Mouse (Mus musculus) stomach, embryonic 14.5 days (tissue): ENCODE data around the gene Manf. TPM values are rescaled to one million over a fixed set of nuclear protein-coding genes. Genes with fewer than 3 reads are reported as not detected.

Source experiments
- ATAC-seq: fragments of 200-750 bp; cut with Nextera tagmentation; 2 replicates; pipeline ENCODE4 v1.8.0; 2017; ENCODE audit warnings: low read depth, moderate TSS enrichment; ENCODE audit not compliant: insufficient number of reproducible peaks, insufficient read depth, low FRiP score
- H3K27ac ChIP-seq: fragments of 300-500 bp; sonication (generic); 2 replicates; pipeline ENCODE4 v1.5.1; 2014; ENCODE audit warnings: mild to moderate bottlenecking, low read length, moderate library complexity, mixed read lengths
- H3K27me3 ChIP-seq: fragments of 300-500 bp; sonication (generic); 2 replicates; pipeline ENCODE4 v1.6.1; 2014; ENCODE audit warnings: low read length, control low read depth, mixed read lengths; ENCODE audit not compliant: control insufficient read depth, insufficient read depth
- H3K36me3 ChIP-seq: fragments of 300-500 bp; sonication (generic); 2 replicates; pipeline ENCODE4 v1.6.1; 2014; ENCODE audit warnings: mild to moderate bottlenecking, control low read depth, low read length, moderate library complexity, mixed read lengths; ENCODE audit not compliant: control insufficient read depth, insufficient read depth
- H3K4me1 ChIP-seq: fragments of 300-500 bp; sonication (generic); 2 replicates; pipeline ENCODE4 v1.6.1; 2014; ENCODE audit warnings: low read length, control low read depth, mixed read lengths; ENCODE audit not compliant: control insufficient read depth, insufficient read depth
- H3K4me2 ChIP-seq: fragments of 300-500 bp; sonication (generic); replicated peaks from 2 replicates; pipeline ENCODE4 v1.6.1; 2014; ENCODE audit warnings: low read depth, low read length, control low read depth
- H3K4me3 ChIP-seq: fragments of 300-500 bp; sonication (generic); 2 replicates; pipeline ENCODE4 v1.5.1; 2014; ENCODE audit warnings: low read depth, low read length, control low read depth
- H3K9ac ChIP-seq: fragments of 300-500 bp; sonication (generic); replicated peaks from 2 replicates; pipeline ENCODE4 v1.6.1; 2014; ENCODE audit warnings: low read depth, mild to moderate bottlenecking, control low read depth, low read length, moderate library complexity, mixed read lengths
- H3K9me3 ChIP-seq: fragments of 300-500 bp; sonication (generic); 2 replicates; pipeline ENCODE4 v1.6.1; 2016; ENCODE audit warnings: low read depth, low read length, control low read depth; ENCODE audit not compliant: control insufficient read depth
- WGBS: fragments of 180-500 bp; shearing (Covaris S2); extraction: QIAGEN DNeasy Blood & Tissue Kit; methylation state at CpG from one replicate; pipeline ENCODE4 v1.1.7; 2014; 5-methylcytosine and 5-hydroxymethylcytosine counted together
- polyA plus RNA-seq: library from polyadenylated mRNA; unstranded; fragments of >200 nt; fragmentation: Nextera tagmentation; extraction: Ambion mirVana; gene quantifications from 2 replicates; pipeline ENCODE4 v1.2.1, GENCODE M21; 2014

The Manf gene
- polyA plus RNA-seq, 1 experiment from 2014 or later: 185 TPM

GRCm38 (mm10) chr9:106788812-106789321, 102.9 kb downstream of the Manf start, which contains the start of gene Rad54l2:
TSS of gene Rad54l2 (minus strand) at chr9:106789194.
- no peaks in the 10 kb centered on the region for H3K36me3 ChIP-seq
- H3K9ac ChIP-seq: peak within 1 kb of the TSS; percentile 89
- peak within 1 kb of the TSS; percentile 57 for H3K4me2 ChIP-seq
- peak within 1 kb of the TSS; percentile 85 for H3K4me3 ChIP-seq
- no peaks in the 10 kb centered on the region for H3K27me3 ChIP-seq
- no peaks in the 10 kb centered on the region; the same call in 1 of the 2 replicates for H3K4me1 ChIP-seq
- H3K9me3 ChIP-seq: no peaks in the 10 kb centered on the region
- H3K27ac ChIP-seq: peak within 1 kb of the TSS; percentile 84
- under 1% methylated on average over 49 of the region's 49 CpGs for WGBS
- ATAC-seq: peak; percentile 91

Other genes starting within 250 kb of the Manf start
- not detected in 2 replicates for gene Grm2, start 235.9 kb downstream of the Manf start, polyA plus RNA-seq
- gene Tex264, start 206.1 kb downstream of the Manf start, polyA plus RNA-seq: 53.3 and 55.9 TPM in 2 replicates
- 5.6 and 6.6 TPM in 2 replicates for gene Rad54l2, start 102.8 kb downstream of the Manf start, polyA plus RNA-seq
- 20.6 and 27.2 TPM in 2 replicates for gene Dcaf1, start 70.1 kb downstream of the Manf start, polyA plus RNA-seq
- gene Rbm15b, start 4.6 kb downstream of the Manf start, polyA plus RNA-seq: 15.0 and 17.0 TPM in 2 replicates